ENCODE assay signal across 19 mouse cellular contexts in the genomic region with DNA sequence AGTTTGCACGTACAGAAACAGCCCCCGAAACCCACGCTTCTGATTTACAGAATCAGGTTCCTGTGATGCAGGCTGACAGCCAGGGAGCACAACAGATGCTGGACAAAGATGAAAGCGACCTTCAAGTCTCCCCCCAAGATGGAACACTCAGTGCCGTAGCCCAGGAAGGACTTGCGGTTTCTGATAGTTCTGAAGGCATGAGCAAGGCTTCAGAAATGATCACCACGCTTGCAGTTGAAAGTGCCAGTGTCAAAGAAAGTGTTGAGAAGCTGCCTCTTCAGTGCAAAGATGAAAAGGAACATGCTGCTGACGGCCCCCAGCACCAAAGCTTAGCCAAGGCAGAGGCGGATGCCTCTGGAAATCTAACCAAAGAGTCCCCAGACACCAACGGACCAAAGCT. TPM values are rescaled to one million over a fixed set of nuclear protein-coding genes. Genes with fewer than 3 reads are reported as not detected.
DNase-seq lines count a peak whose midpoint lies in the region.
"Had no signal": no experiment of that assay in that cellular context is flagged by ENCODE, and none has a peak within 500 bp of the region (broad histone marks: within the 10 kb centered on the region; RNA-seq: fewer than 3 reads in every experiment).

No protein-coding gene starts in this region.

- DNase-seq in kidney, postnatal 10 days: peak; percentile 3
- DNase-seq in kidney, postnatal 36 days: no peak
- DNase-seq in thymus, postnatal 25 days: peak; percentile 23
- DNase-seq in thymus, postnatal 10 days (ENCODE audit: low spot score in 2 of 2): no peak
- peak; percentile 48 for DNase-seq in induced T-regulatory cell, adult 2 months (ENCODE audit: low read depth)
- DNase-seq in ovary, postnatal 14 days (ENCODE audit: low spot score): no peak
- DNase-seq in midbrain, embryonic 10.5 days (ENCODE audit: low spot score): no peak
- DNase-seq: adrenal gland, postnatal 10 days; B cell, adult 2 months; cerebellum, adult 11-12 months; cerebellum, adult 9-10 months; cerebellum, postnatal 25 days; gastrocnemius, postnatal 36 days; heart, adult 11 months; heart, postnatal 4 days had no signal

- no peak overlapping the region for H3K27ac ChIP-seq in midbrain, embryonic 10.5 days (replicated peaks)
- H3K27ac ChIP-seq: embryonic facial prominence, embryonic 12.5 days; forebrain, embryonic 15.5 days; heart, embryonic 13.5 days; hindbrain, embryonic 12.5 days had no signal

- H3K4me3 ChIP-seq in midbrain, embryonic 10.5 days: no peak overlapping the region
- H3K4me3 ChIP-seq: embryonic facial prominence, embryonic 12.5 days; forebrain, embryonic 15.5 days; heart, embryonic 13.5 days; hindbrain, embryonic 12.5 days had no signal

- H3K36me3 ChIP-seq in midbrain, embryonic 10.5 days: peaks cover 30% of the 10 kb centered on the region
- H3K36me3 ChIP-seq: forebrain, embryonic 15.5 days had no signal

- no peaks in the 10 kb centered on the region for H3K27me3 ChIP-seq in midbrain, embryonic 10.5 days (ENCODE audit: low read depth, poor library complexity, severe bottlenecking)
- H3K27me3 ChIP-seq: embryonic facial prominence, embryonic 12.5 days; forebrain, embryonic 15.5 days; heart, embryonic 13.5 days; hindbrain, embryonic 12.5 days had no signal

- H3K9me3 ChIP-seq in midbrain, embryonic 10.5 days (replicated peaks): peaks cover 4% of the 10 kb centered on the region; the same call in 1 of the 2 replicates
- H3K9me3 ChIP-seq: forebrain, embryonic 15.5 days had no signal

- no peaks in the 10 kb centered on the region for H3K4me1 ChIP-seq in midbrain, embryonic 10.5 days
- H3K4me1 ChIP-seq: embryonic facial prominence, embryonic 12.5 days; forebrain, embryonic 15.5 days; heart, embryonic 13.5 days; hindbrain, embryonic 12.5 days had no signal

- WGBS in midbrain, embryonic 10.5 days: 92% methylated on average over 10 of the region's 10 CpGs

RNA-seq across cellular contexts. Expression of a gene that starts 30.5 kb away (rescaled TPM):
- 21.3 and 21.7 TPM in 2 replicates for polyA plus RNA-seq in midbrain, embryonic 10.5 days (2016; fragmentation: Nextera tagmentation; extraction: Ambion mirVana)

Comparison
In these comparisons a context has a peak if more than half of its experiments do, and no peak if none do; other contexts are left out.
1. DNase-seq: peak in kidney, postnatal 10 days (single experiment), thymus, postnatal 25 days (single experiment) and induced T-regulatory cell, adult 2 months (single experiment); none in kidney, postnatal 36 days (0 of 2), thymus, postnatal 10 days (0 of 2), ovary, postnatal 14 days (single experiment) and midbrain, embryonic 10.5 days (single experiment).